Mouse (Mus musculus): ENCODE results near the gene Adamts17. TPM values are rescaled to one million over a fixed set of nuclear protein-coding genes. Genes with fewer than 3 reads are reported as not detected.

Adamts17 gene
- total RNA-seq, 1 experiment from 2014 or later, result 0.84 TPM

DNA sequence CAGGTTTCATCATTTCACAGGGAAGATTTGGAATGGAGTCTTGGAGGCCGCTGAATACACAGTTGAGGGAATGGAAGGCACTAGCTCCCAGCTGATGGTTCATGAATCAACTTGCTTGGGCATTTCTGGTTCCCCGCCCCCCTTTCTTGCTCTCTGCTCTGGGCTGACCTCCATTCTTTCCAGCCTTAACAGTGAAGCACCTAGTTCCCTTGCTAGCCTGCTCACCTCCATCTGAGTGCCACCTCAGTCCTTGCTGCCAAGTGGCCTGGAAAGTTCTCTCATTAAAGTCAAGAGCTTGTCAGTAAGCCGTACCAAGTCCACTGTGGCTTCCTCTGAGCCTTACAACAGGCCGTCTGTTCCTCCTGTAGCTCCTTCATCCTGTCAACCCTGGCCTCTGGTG is 52.6 kb downstream of the Adamts17 start:
- no peak for ATAC-seq (replicated peaks in 1 of 2; ENCODE audit: insufficient read depth in 1 of 2, low FRiP score in 2 of 2, low TSS enrichment in 1 of 2, low read depth in 1 of 2, poor library complexity in 2 of 2, severe bottlenecking in 2 of 2)

DNA sequence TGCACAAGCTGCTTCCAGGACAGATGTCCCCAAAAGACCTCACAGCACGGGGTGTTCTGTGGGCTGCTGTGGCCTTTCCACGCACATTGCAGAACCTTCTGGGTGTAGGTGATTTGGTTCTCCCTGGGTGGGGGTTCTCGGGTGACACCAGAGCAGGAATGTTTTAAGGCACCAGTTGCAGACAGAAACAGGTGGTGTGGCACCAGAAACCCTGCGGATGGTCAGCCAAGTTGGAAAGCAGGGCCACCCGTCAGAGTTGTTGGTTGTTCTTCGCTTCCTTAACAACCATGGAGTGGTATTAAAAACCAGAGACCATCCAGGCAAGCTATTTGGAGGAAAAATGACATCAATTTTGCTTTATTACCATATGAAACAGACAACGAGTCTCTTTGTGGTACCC is 62.8 kb downstream of the Adamts17 start:
- ATAC-seq (replicated peaks in 1 of 2; ENCODE audit: insufficient read depth in 1 of 2, low FRiP score in 2 of 2, low TSS enrichment in 1 of 2, low read depth in 1 of 2, poor library complexity in 2 of 2, severe bottlenecking in 2 of 2), result no peak

GRCm38 (mm10) chr7:66903014-66903413 is 63.5 kb downstream of the Adamts17 start:
- ATAC-seq (replicated peaks in 1 of 2; ENCODE audit: insufficient read depth in 1 of 2, low FRiP score in 2 of 2, low TSS enrichment in 1 of 2, low read depth in 1 of 2, poor library complexity in 2 of 2, severe bottlenecking in 2 of 2), result no peak

GRCm38 (mm10) chr7:66905941-66906340 is 66.4 kb downstream of the Adamts17 start:
- ATAC-seq (replicated peaks in 1 of 2; ENCODE audit: insufficient read depth in 1 of 2, low FRiP score in 2 of 2, low TSS enrichment in 1 of 2, low read depth in 1 of 2, poor library complexity in 2 of 2, severe bottlenecking in 2 of 2), result no peak

DNA sequence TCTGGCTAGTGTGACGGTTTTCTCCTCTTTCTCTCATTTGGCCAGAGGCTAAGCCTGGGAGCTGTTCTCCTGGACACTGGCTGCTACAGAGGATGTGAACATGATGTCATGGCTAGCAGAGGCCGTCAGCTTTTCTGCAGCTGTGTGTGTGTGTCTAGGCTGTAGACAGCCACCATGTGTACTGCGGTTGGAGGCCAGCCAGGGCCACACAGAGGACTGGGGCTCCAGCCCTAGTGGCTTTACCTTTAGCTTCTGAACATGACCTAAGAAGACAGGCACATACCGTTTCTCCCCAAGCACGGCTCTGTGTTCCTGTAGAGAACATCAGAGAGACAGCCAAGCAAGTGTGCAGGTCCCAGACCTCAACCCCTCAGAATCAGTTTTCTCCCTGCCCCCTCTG is 73.3 kb downstream of the Adamts17 start:
- peak; percentile 36 to 53; a peak in 3 of 4 replicates for ATAC-seq (replicated peaks in 1 of 2; ENCODE audit: insufficient read depth in 1 of 2, low FRiP score in 2 of 2, low TSS enrichment in 1 of 2, low read depth in 1 of 2, poor library complexity in 2 of 2, severe bottlenecking in 2 of 2)

DNA sequence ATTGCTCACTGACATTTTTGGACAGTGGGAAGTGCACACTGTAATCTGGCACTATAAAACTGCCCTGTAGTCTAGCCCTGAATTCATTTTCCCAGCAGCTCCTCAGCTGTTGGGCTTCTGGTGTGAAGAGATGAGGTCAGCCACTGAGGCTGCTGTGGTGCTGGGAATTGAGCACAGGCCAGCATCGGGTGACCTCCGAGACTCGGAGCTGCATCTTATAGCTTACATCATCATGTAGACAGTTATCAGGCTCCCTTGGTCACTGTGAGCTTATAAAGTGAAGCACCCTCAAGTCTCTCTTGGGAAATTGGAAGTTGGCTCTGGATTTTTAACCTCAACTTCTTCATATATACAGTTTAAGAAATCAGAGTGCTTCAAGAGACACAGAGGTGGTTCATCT is 84.1 kb downstream of the Adamts17 start:
- ATAC-seq (replicated peaks in 1 of 2; ENCODE audit: insufficient read depth in 1 of 2, low FRiP score in 2 of 2, low TSS enrichment in 1 of 2, low read depth in 1 of 2, poor library complexity in 2 of 2, severe bottlenecking in 2 of 2), result no peak

- ATAC-seq (replicated peaks in 1 of 2; ENCODE audit: insufficient read depth in 1 of 2, low FRiP score in 2 of 2, low TSS enrichment in 1 of 2, low read depth in 1 of 2, poor library complexity in 2 of 2, severe bottlenecking in 2 of 2), result no peak
Measured at GRCm38 (mm10) chr7:66924104-66924503, 84.6 kb downstream of the Adamts17 start.

DNA sequence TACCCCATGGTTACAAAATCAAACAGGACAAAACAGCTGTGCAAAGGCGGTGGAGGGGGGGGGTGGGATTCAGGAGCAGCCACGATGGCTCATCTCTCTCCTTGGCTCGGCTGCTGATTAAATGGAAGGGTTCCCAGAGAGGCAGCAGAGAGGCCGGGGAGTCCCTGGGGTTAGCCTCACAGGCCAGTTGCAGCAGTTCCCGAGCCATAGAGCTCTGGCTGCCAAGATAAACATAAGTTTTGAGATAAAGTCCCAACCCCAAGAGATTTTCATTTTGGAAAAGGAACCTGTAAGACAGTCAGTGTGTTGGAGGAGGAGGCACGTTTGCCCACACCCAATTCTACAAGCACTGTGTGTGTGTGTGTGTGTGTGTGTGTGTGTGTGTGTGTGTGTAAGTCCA is 89.7 kb downstream of the Adamts17 start:
- no peak for ATAC-seq (replicated peaks in 1 of 2; ENCODE audit: insufficient read depth in 1 of 2, low FRiP score in 2 of 2, low TSS enrichment in 1 of 2, low read depth in 1 of 2, poor library complexity in 2 of 2, severe bottlenecking in 2 of 2)

DNA sequence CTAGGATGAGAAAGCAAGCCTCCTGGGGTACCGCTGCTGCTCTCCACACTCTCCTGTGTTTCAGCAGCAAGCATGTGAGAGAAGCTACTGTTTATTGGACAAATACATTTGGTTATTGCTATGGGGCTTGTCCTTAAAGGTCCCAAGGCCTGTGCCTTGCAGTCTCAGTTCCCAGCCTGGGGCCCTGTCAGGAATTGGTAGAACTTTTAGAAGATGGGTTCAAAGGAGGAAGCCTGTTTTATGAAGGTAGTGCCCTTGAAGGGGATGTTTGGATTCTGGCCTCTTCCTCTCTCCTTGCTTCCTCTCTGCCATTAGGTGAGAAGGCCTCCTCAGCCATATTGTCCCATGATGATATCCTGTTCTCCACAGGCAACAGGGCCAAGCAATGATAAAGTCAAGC is 91.8 kb downstream of the Adamts17 start:
- no peak for ATAC-seq (replicated peaks in 1 of 2; ENCODE audit: insufficient read depth in 1 of 2, low FRiP score in 2 of 2, low TSS enrichment in 1 of 2, low read depth in 1 of 2, poor library complexity in 2 of 2, severe bottlenecking in 2 of 2)

DNA sequence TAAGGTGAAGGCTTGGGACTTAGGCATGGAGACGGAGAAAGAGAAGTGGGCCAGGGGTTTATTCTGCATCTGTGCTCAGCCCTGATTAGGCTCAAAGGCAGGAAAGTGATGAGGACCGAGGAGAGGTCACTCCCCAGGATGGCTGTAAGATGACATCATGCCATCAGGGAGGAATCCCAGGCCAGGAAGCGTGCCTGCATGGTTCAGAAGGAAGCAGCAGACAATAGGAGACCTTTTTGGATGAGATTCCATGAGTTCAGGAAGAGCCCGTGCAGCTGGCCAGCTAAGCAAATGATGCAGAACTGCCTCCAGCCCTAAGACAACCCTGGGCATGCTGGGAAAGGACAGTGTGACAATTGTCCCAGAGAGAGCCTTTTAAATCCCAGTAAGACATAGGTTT is 93.7 kb downstream of the Adamts17 start:
- no peak for ATAC-seq (replicated peaks in 1 of 2; ENCODE audit: insufficient read depth in 1 of 2, low FRiP score in 2 of 2, low TSS enrichment in 1 of 2, low read depth in 1 of 2, poor library complexity in 2 of 2, severe bottlenecking in 2 of 2)

DNA sequence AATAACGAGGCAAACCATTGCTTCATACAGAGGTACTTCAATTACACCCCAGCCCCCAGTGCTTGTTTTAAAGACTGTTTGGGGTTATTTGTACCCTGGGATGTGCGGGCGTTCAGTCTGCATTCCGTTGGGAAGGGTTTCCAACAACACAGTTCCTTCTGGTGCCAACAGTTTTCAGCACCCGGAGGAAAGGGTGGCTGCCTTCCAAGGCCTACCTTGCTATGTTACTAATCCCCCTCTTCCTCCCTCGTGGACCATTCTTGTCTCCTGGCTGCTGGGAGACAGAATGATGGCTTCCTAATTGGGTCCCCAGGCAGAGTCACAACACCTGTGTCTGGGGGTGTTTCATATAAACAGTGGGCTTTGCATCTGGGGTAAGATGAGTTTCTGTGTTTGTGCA is 94.5 kb downstream of the Adamts17 start:
- ATAC-seq (replicated peaks in 1 of 2; ENCODE audit: insufficient read depth in 1 of 2, low FRiP score in 2 of 2, low TSS enrichment in 1 of 2, low read depth in 1 of 2, poor library complexity in 2 of 2, severe bottlenecking in 2 of 2), result no peak

DNA sequence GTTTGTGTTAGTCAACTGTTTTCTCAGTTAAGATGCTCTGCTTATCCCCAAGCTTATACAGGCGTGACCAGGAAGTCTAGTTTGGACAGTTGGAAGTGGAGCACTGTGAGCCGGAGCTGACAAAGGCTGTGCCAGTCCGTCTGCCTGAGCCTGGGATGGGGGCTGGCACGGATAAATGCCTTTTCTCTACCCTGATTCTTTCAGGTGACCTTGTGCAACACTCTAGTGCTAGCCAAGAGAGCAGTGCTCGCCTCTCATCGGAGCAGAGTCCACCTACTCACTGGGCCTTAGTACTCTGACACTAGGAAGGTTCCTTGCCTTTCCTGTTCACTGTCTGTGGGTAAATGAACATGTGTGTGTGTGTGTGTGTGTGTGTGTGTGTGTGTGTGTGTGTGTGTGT is 95.5 kb downstream of the Adamts17 start:
- no peak for ATAC-seq (replicated peaks in 1 of 2; ENCODE audit: insufficient read depth in 1 of 2, low FRiP score in 2 of 2, low TSS enrichment in 1 of 2, low read depth in 1 of 2, poor library complexity in 2 of 2, severe bottlenecking in 2 of 2)

- ATAC-seq (replicated peaks in 1 of 2; ENCODE audit: insufficient read depth in 1 of 2, low FRiP score in 2 of 2, low TSS enrichment in 1 of 2, low read depth in 1 of 2, poor library complexity in 2 of 2, severe bottlenecking in 2 of 2), result no peak
Measured at GRCm38 (mm10) chr7:66936042-66936755, 96.7 kb downstream of the Adamts17 start.

- ATAC-seq (replicated peaks in 1 of 2; ENCODE audit: insufficient read depth in 1 of 2, low FRiP score in 2 of 2, low TSS enrichment in 1 of 2, low read depth in 1 of 2, poor library complexity in 2 of 2, severe bottlenecking in 2 of 2), result no peak
Measured at GRCm38 (mm10) chr7:66936911-66937310, 97.4 kb downstream of the Adamts17 start.

DNA sequence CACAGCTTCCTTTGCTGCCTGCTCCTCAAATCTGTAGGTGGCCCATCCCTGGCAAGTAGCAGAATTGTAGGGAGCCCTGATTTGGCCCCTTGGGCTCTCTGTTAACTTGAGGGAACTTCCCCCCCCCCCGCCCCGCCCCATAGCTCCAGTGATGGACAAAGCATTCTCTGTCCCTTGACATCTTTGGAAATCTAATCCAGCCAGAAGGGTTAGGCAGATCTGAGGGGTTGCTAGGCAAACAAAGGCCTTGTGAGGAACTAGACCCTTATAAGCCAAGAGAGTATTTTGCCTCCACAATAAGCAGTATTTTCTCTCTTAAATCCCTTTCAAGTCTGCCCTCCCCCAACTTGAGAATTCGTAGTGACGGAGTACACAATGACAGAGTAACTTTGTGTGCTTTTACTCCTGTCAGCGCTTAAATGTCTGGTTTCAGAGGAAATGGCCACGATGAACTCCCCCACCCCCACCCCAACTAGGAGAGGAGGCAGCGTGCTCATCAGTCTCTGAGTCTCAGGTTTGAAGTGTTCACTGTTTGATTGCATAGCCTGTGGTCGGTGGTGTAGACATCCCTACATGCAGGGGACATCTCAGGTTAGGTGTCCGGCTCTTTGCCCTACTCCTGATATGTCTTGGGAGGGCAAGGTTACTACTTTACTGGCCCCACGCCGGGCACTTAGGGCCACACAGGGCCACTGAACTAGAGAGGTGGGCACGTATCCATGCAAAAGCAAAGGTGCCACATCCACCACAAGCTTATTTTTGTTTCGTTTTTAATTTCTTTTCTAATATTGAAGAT is 99.7 kb downstream of the Adamts17 start:
- no peak for ATAC-seq (replicated peaks in 1 of 2; ENCODE audit: insufficient read depth in 1 of 2, low FRiP score in 2 of 2, low TSS enrichment in 1 of 2, low read depth in 1 of 2, poor library complexity in 2 of 2, severe bottlenecking in 2 of 2)

GRCm38 (mm10) chr7:66940761-66941160 is 101.2 kb downstream of the Adamts17 start:
- no peak for ATAC-seq (replicated peaks in 1 of 2; ENCODE audit: insufficient read depth in 1 of 2, low FRiP score in 2 of 2, low TSS enrichment in 1 of 2, low read depth in 1 of 2, poor library complexity in 2 of 2, severe bottlenecking in 2 of 2)

GRCm38 (mm10) chr7:66949006-66949405 is 109.5 kb downstream of the Adamts17 start:
- ATAC-seq (replicated peaks in 1 of 2; ENCODE audit: insufficient read depth in 1 of 2, low FRiP score in 2 of 2, low TSS enrichment in 1 of 2, low read depth in 1 of 2, poor library complexity in 2 of 2, severe bottlenecking in 2 of 2), result no peak

- ATAC-seq (replicated peaks in 1 of 2; ENCODE audit: insufficient read depth in 1 of 2, low FRiP score in 2 of 2, low TSS enrichment in 1 of 2, low read depth in 1 of 2, poor library complexity in 2 of 2, severe bottlenecking in 2 of 2), result no peak
Measured at GRCm38 (mm10) chr7:66952921-66953320, 113.4 kb downstream of the Adamts17 start.

DNA sequence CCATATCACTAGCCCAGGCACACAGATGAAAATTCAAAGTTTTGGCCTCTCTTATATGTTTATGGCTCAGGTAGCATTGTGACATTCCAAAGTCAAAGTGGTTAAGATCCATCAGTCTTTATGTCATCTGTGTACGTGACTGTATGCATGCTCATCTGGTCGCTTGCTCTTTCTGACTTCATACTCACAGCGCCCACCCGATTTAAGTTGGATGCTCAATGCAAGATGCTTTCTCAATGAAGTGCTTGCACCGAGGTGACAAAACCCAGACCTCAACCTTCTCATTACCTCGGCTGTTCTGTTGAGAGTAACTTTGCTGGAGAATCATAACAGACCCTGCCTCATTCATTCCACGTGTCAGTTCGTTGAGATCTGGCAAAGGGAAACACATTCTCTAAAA is 114.5 kb downstream of the Adamts17 start:
- ATAC-seq (replicated peaks in 1 of 2; ENCODE audit: insufficient read depth in 1 of 2, low FRiP score in 2 of 2, low TSS enrichment in 1 of 2, low read depth in 1 of 2, poor library complexity in 2 of 2, severe bottlenecking in 2 of 2), result no peak

Measured in hematopoietic stem cell, adult 5-6 weeks (primary cell).